Mouse (Mus musculus) adrenal gland, adult 18-20 months (tissue): Measurements from ENCODE around the gene Ang6. TPM values are rescaled to one million over a fixed set of nuclear protein-coding genes. Genes with fewer than 3 reads are reported as not detected.
"Not testable (repeated sequence)": the region's sequence is repeated elsewhere in the genome, so short reads cannot be mapped to it uniquely, and the experiment has no call there.

Source experiments
- DNase-seq, 2 experiments: peaks; one replicate each; pipeline ENCODE4 v3.0.0; 2021 to 2022; ENCODE audit warnings: low spot score in 2 of 2
- long read RNA-seq, 2 experiments: library from polyadenylated mRNA; stranded (forward); transcript quantifications; one replicate each; pipeline ENCODE4 v2.0.0; 2021
- total RNA-seq, 2 experiments: library from RNA; stranded (reverse); gene quantifications; 1 replicate in 1 of 2; 2 replicates in 1 of 2; pipeline ENCODE4 v1.2.3; 2021

Gene Ang6
- not detected for total RNA-seq
- long read RNA-seq, experiment 1, result 0 reads
- long read RNA-seq, experiment 2, result 0 reads

- DNase-seq, result no peak
Measured at GRCm38 (mm10) chr14:44002169-44002568, at the start of gene Ang6. Gene Ang6 (minus strand): TSS chr14:44002269.

DNA sequence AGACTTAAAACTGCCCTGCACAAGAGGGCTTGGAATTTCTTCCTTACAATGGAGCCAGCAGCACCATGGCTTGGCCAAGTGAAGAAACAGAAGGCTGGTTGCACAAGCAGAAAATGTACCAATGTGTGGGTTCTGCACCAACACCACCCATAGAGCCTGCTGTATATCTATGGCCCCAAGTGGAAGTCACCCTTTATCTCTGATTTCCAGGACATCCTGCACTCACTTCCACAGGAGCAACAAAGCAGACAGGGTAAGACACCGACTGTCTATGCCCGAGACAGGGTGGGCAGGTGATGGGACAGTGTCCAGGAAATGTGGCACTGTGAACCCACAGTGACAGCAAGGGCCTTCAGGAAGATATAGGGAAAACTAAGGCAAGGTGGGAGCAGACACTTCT, 44.5 kb upstream of the Ang6 start:
- not testable (repeated sequence) for DNase-seq

- not testable (repeated sequence) for DNase-seq
Measured at GRCm38 (mm10) chr14:44031828-44032227, 29.8 kb upstream of the Ang6 start.

GRCm38 (mm10) chr14:44009686-44010085, 7.6 kb upstream of the Ang6 start:
- DNase-seq, result not testable (repeated sequence)

- not testable (repeated sequence) for DNase-seq
Measured at GRCm38 (mm10) chr14:44008021-44008420, 6.0 kb upstream of the Ang6 start.

DNA sequence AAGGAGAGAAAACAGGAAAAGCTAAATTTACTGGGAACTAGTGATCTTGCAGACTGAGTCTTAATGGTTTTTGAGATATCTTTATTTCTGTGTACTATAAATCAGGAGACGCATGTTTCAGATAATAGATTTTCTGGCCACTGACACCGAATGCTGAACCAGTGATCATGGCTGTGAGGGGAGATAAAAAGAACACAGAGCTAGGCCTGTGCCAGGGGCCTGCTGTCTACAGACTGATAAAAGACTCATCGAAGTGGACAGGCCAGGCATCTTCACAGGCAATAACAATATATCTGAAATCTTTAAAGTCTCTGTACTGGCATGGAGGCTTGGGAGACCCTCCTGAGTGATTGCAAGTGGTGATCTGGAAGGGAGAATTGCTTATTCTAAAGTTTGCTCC, 469 bp downstream of the Ang6 start:
- no peak for DNase-seq

- not testable (repeated sequence) for DNase-seq
Measured at GRCm38 (mm10) chr14:43998455-43999000, 3.5 kb downstream of the Ang6 start.

- peak; percentile 58 to 70 for DNase-seq
Measured at GRCm38 (mm10) chr14:43987404-43987803, 14.7 kb downstream of the Ang6 start.

DNA sequence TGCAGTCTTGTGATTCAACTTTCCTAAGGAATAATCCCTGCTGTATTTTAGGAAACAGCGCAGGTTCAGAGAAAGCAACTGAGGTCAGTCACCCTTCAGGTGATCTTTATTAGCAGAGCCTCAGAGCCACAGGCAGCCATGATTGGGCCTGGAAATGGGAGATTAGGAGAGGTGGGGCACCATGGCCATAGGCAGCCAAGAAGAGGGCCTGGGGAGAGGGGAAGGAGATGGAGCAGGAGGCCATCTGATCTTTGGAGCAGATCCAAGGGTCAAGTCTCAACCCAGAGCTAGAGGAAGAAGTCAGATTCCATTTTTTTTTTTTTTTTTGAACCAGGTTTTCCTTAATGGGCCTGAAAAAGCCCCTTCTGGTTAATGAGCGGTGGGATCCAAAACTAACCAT, 15.9 kb downstream of the Ang6 start:
- DNase-seq, result no peak

DNA sequence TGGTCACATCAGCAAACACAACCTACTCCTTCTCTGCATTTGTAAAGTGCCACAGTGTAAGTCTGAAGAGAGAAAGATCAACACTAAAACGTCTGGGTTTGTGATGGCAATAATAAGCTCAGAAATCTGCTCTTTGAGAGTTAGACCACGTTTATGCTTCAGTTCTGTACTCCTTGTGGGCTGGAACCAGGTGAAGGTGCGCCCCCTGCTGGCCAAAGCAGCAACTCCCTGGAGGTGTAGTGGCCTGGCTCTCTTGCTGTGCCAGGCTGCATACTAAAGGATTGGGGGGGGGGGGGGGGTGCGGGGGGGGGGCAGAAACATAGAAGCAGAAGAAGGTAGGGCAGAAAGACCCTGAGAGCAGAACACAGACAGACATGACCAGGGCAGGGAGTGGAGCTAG, 18.2 kb downstream of the Ang6 start:
- peak; percentile 40 to 46 for DNase-seq

DNA sequence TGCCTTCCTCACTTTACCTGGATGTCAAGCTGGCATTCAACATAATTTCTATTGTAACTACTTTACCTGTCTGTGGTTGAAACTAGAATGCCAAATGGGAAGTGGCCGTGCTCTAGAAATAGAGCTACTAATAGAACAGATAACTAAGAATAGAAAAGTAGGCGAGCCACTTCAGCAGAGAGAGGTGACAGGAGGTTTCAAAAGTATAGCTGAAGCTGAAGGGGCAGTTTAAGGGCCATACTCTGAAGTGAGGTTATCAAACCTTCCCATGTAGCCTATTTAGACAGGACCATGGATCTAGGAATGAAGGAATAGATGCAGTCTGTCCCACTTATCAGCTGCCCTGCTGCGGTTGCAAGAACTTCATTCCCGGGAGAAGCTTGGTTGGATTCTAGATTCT, 18.6 kb downstream of the Ang6 start:
- DNase-seq, result no peak

DNA sequence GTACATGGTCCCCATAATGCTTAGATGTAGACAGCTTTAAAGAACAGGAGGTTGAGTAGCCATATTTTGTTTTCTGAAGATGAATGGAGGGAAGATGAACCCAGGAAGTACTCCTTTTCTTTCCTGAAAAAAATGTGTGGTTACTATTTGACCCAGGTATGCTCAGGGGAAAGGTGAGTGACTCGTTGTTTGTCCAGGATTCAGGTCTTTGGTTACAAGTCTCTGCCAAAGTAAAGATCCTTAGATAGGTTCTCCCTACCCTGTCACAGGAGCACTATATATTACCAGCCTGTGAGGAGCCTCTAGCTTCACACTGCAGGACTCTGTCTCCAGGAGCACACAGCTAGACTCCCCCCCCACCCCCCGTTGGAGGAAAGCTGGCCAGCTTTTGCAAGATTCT, 45.3 kb downstream of the Ang6 start, which contains the start of gene Ang5:
Gene Ang5, plus strand, starts transcription at position 301 of the 400 bp plus-strand sequence.
- DNase-seq, result not testable (repeated sequence)

- not testable (repeated sequence) for DNase-seq
Measured at GRCm38 (mm10) chr14:43955074-43955473, 47.0 kb downstream of the Ang6 start.

- not testable (repeated sequence) for DNase-seq
Measured at GRCm38 (mm10) chr14:43953382-43953781, 48.7 kb downstream of the Ang6 start.

Other genes with a start within 250 kb of the Ang6 start
- gene Gm8180, start 217.5 kb downstream of the Ang6 start, total RNA-seq, result not detected
- gene Ear1, start 126.8 kb downstream of the Ang6 start, total RNA-seq, result not detected
- gene Ear10, start 78.7 kb downstream of the Ang6 start, total RNA-seq, result not detected
- 1 to 10 TPM in 1 of 2 experiments, under 1 TPM in 1; 0.48 to 2.1 TPM for gene Gm8113, start 76.9 kb downstream of the Ang6 start, total RNA-seq
- not detected for gene Ang5, start 45.2 kb downstream of the Ang6 start, total RNA-seq
- 1 to 10 TPM; 1.2 to 2.1 TPM for gene Ear2, start 100.4 kb upstream of the Ang6 start, total RNA-seq
- gene Gm3327, start 121.6 kb upstream of the Ang6 start, total RNA-seq, result not detected
- not detected for gene Gm8212, start 195.4 kb upstream of the Ang6 start, total RNA-seq
- not detected for gene 4930503E14Rik, start 211.0 kb upstream of the Ang6 start, total RNA-seq